Mouse (Mus musculus): ENCODE results near the gene Hoxb8. TPM values are rescaled to one million over a fixed set of nuclear protein-coding genes. Genes with fewer than 3 reads are reported as not detected.

Gene Hoxb8
- polyA plus RNA-seq, 1 experiment from 2014 or later, result not detected

- Histone ChIP-seq H3K4me3 (no peak overlapping the region), H3K27me3 (ENCODE audit: low read depth, poor library complexity, severe bottlenecking) (peaks cover 100% of the 10 kb centered on the region), H3K36me3 (no peaks in the 10 kb centered on the region), H3K4me1 (no peaks in the 10 kb centered on the region), H3K27ac (replicated peaks) (no peak overlapping the region), H3K9me3 (replicated peaks) (no peaks in the 10 kb centered on the region)
- under 1% methylated on average over 12 of the region's 12 CpGs for WGBS
- DNase-seq (ENCODE audit: low spot score), result no peak
Measured at GRCm38 (mm10) chr11:96292565-96293301, 11.0 kb downstream of the Hoxb8 start.

- H3K27me3 ChIP-seq (ENCODE audit: low read depth, poor library complexity, severe bottlenecking), result peaks cover 100% of the 10 kb centered on the region
- under 1% methylated on average over 22 of the region's 22 CpGs for WGBS
- no peaks in the 10 kb centered on the region for H3K36me3 ChIP-seq
- H3K9me3 ChIP-seq (replicated peaks), result no peaks in the 10 kb centered on the region
- no peak for DNase-seq (ENCODE audit: low spot score)
- no peak overlapping the region for H3K27ac ChIP-seq (replicated peaks)
- no peak overlapping the region for H3K4me3 ChIP-seq
- H3K4me1 ChIP-seq, result no peaks in the 10 kb centered on the region
Measured at GRCm38 (mm10) chr11:96293302-96293921, 11.7 kb downstream of the Hoxb8 start.

GRCm38 (mm10) chr11:96294245-96295091, 12.8 kb downstream of the Hoxb8 start:
- no peak overlapping the region for H3K4me3 ChIP-seq
- H3K9me3 ChIP-seq (replicated peaks), result no peaks in the 10 kb centered on the region
- H3K36me3 ChIP-seq, result no peaks in the 10 kb centered on the region
- H3K27ac ChIP-seq (replicated peaks), result no peak overlapping the region
- peak; percentile 82 for DNase-seq (ENCODE audit: low spot score)
- WGBS, result 1% methylated on average over 32 of the region's 32 CpGs
- H3K27me3 ChIP-seq (ENCODE audit: low read depth, poor library complexity, severe bottlenecking), result peaks cover 100% of the 10 kb centered on the region
- H3K4me1 ChIP-seq, result peaks cover 4% of the 10 kb centered on the region

- H3K4me1 ChIP-seq, result peaks cover 5% of the 10 kb centered on the region
- DNase-seq (ENCODE audit: low spot score), result no peak
- WGBS, result 1% methylated on average over 30 of the region's 30 CpGs
- H3K9me3 ChIP-seq (replicated peaks), result no peaks in the 10 kb centered on the region
- H3K4me3 ChIP-seq, result no peak overlapping the region
- H3K27me3 ChIP-seq (ENCODE audit: low read depth, poor library complexity, severe bottlenecking), result peaks cover 100% of the 10 kb centered on the region
- no peaks in the 10 kb centered on the region for H3K36me3 ChIP-seq
- H3K27ac ChIP-seq (replicated peaks), result no peak overlapping the region
Measured at GRCm38 (mm10) chr11:96295092-96295835, 13.6 kb downstream of the Hoxb8 start.

- no peak overlapping the region for H3K27ac ChIP-seq (replicated peaks)
- no peaks in the 10 kb centered on the region for H3K36me3 ChIP-seq
- 3% methylated on average over 2 of the region's 2 CpGs for WGBS
- H3K27me3 ChIP-seq (ENCODE audit: low read depth, poor library complexity, severe bottlenecking), result peaks cover 100% of the 10 kb centered on the region
- H3K9me3 ChIP-seq (replicated peaks), result no peaks in the 10 kb centered on the region
- H3K4me1 ChIP-seq, result peaks cover 9% of the 10 kb centered on the region
- no peak overlapping the region for H3K4me3 ChIP-seq
- DNase-seq (ENCODE audit: low spot score), result no peak
Measured at GRCm38 (mm10) chr11:96296997-96297396, 15.3 kb downstream of the Hoxb8 start.

- no peak for DNase-seq (ENCODE audit: low spot score)
- 1% methylated on average over 3 of the region's 3 CpGs for WGBS
- Histone ChIP-seq H3K36me3 (no peaks in the 10 kb centered on the region), H3K9me3 (replicated peaks) (no peaks in the 10 kb centered on the region), H3K4me3 (no peak overlapping the region), H3K27ac (replicated peaks) (no peak overlapping the region), H3K4me1 (peaks cover 9% of the 10 kb centered on the region), H3K27me3 (ENCODE audit: low read depth, poor library complexity, severe bottlenecking) (peaks cover 100% of the 10 kb centered on the region)
Measured at GRCm38 (mm10) chr11:96297428-96297827, 15.7 kb downstream of the Hoxb8 start.

- no peak overlapping the region for H3K4me3 ChIP-seq
- peaks cover 9% of the 10 kb centered on the region for H3K4me1 ChIP-seq
- peaks cover 100% of the 10 kb centered on the region for H3K27me3 ChIP-seq (ENCODE audit: low read depth, poor library complexity, severe bottlenecking)
- no peak for DNase-seq (ENCODE audit: low spot score)
- H3K9me3 ChIP-seq (replicated peaks), result no peaks in the 10 kb centered on the region
- 2% methylated on average over 11 of the region's 11 CpGs for WGBS
- no peaks in the 10 kb centered on the region for H3K36me3 ChIP-seq
- no peak overlapping the region for H3K27ac ChIP-seq (replicated peaks)
Measured at GRCm38 (mm10) chr11:96297968-96298635, 16.4 kb downstream of the Hoxb8 start.

GRCm38 (mm10) chr11:96298895-96299667, 17.4 kb downstream of the Hoxb8 start:
- no peak for DNase-seq (ENCODE audit: low spot score)
- Histone ChIP-seq H3K36me3 (no peaks in the 10 kb centered on the region), H3K4me3 (no peak overlapping the region), H3K27me3 (ENCODE audit: low read depth, poor library complexity, severe bottlenecking) (peaks cover 100% of the 10 kb centered on the region), H3K4me1 (peaks cover 17% of the 10 kb centered on the region), H3K27ac (replicated peaks) (no peak overlapping the region), H3K9me3 (replicated peaks) (no peaks in the 10 kb centered on the region)
- under 1% methylated on average over 66 of the region's 66 CpGs for WGBS

- Histone ChIP-seq H3K36me3 (no peaks in the 10 kb centered on the region), H3K27me3 (ENCODE audit: low read depth, poor library complexity, severe bottlenecking) (peaks cover 100% of the 10 kb centered on the region), H3K9me3 (replicated peaks) (no peaks in the 10 kb centered on the region), H3K4me3 (no peak overlapping the region), H3K4me1 (peaks cover 17% of the 10 kb centered on the region), H3K27ac (replicated peaks) (no peak overlapping the region)
- DNase-seq (ENCODE audit: low spot score), result no peak
- WGBS, result 1% methylated on average over 9 of the region's 9 CpGs
Measured at GRCm38 (mm10) chr11:96299781-96300180, 18.1 kb downstream of the Hoxb8 start.

GRCm38 (mm10) chr11:96300354-96301063, 18.8 kb downstream of the Hoxb8 start:
- Histone ChIP-seq H3K4me1 (peaks cover 17% of the 10 kb centered on the region), H3K36me3 (no peaks in the 10 kb centered on the region), H3K27me3 (ENCODE audit: low read depth, poor library complexity, severe bottlenecking) (peaks cover 100% of the 10 kb centered on the region), H3K4me3 (no peak overlapping the region), H3K27ac (replicated peaks) (no peak overlapping the region), H3K9me3 (replicated peaks) (no peaks in the 10 kb centered on the region)
- DNase-seq (ENCODE audit: low spot score), result no peak
- WGBS, result under 1% methylated on average over 35 of the region's 35 CpGs

- Histone ChIP-seq H3K27me3 (ENCODE audit: low read depth, poor library complexity, severe bottlenecking) (peaks cover 100% of the 10 kb centered on the region), H3K4me1 (peaks cover 17% of the 10 kb centered on the region), H3K4me3 (no peak overlapping the region), H3K9me3 (replicated peaks) (no peaks in the 10 kb centered on the region), H3K27ac (replicated peaks) (no peak overlapping the region), H3K36me3 (no peaks in the 10 kb centered on the region)
- 4% methylated on average over 10 of the region's 10 CpGs for WGBS
- no peak for DNase-seq (ENCODE audit: low spot score)
Measured at GRCm38 (mm10) chr11:96301064-96301431, 19.3 kb downstream of the Hoxb8 start.
